Mouse (Mus musculus) testis, adult 2 months (tissue): ENCODE results near the gene Map2k5.

Source experiments
- CTCF ChIP-seq: fragments of 200-500 bp; IDR thresholded peaks from 2 replicates; pipeline ENCODE4 v1.5.1; 2012; ENCODE audit warnings: low read depth, mild to moderate bottlenecking, inconsistent platforms, low read length, moderate library complexity; ENCODE audit not compliant: control insufficient read depth, insufficient read depth, insufficient replicate concordance
- POLR2A ChIP-seq: fragments of 200-500 bp; IDR thresholded peaks from 2 replicates; pipeline ENCODE4 v1.6.1; 2012; ENCODE audit warnings: low read depth, mild to moderate bottlenecking, inconsistent platforms, low read length, moderate library complexity; ENCODE audit not compliant: control insufficient read depth

- TF ChIP-seq CTCF (no peak), POLR2A (no peak)
These were observed 232.2 kb downstream of the Map2k5 start for GRCm38 (mm10) chr9:63145249-63146125.
